Mouse (Mus musculus) MEL (cell line): Measurements from ENCODE around the gene Chfr. TPM values are rescaled to one million over a fixed set of nuclear protein-coding genes. Genes with fewer than 3 reads are reported as not detected.

Experiments
- DNase-seq: peaks from one replicate; pipeline ENCODE4 v3.0.0; 2011; ENCODE audit warnings: low read depth, low spot score
- H3K27ac ChIP-seq: 2 replicates; pipeline ENCODE4 v1.5.1; 2012; ENCODE audit warnings: low read depth, mild to moderate bottlenecking, control low read depth, low read length, moderate library complexity; ENCODE audit not compliant: control insufficient read depth
- H3K27me3 ChIP-seq, 2 experiments: fragments of 150-350 bp in 1 of 2; sonication (generic) in 1 of 2; 2 replicates each; pipeline ENCODE4 v1.6.1; 2012; ENCODE audit warnings: low read length in 2 of 2, mild to moderate bottlenecking in 2 of 2, improper control_type of control experiment in 1 of 2, moderate library complexity in 1 of 2; ENCODE audit not compliant: insufficient read depth in 2 of 2, control insufficient read depth in 1 of 2
- H3K36me3 ChIP-seq, 2 experiments: 2 replicates each; pipeline ENCODE4 v1.6.1; 2012 to 2014; ENCODE audit warnings: low read length in 2 of 2, improper control_type of control experiment in 1 of 2, inconsistent platforms in 1 of 2, mild to moderate bottlenecking in 1 of 2; ENCODE audit not compliant: insufficient read depth in 2 of 2, control insufficient read depth in 1 of 2
- H3K4me1 ChIP-seq, 2 experiments: fragments of 150-350 bp in 1 of 2; sonication (generic) in 1 of 2; 2 replicates each; pipeline ENCODE4 v1.6.1; 2012; ENCODE audit warnings: low read length in 2 of 2, improper control_type of control experiment in 1 of 2, mild to moderate bottlenecking in 1 of 2; ENCODE audit not compliant: insufficient read depth in 2 of 2, control insufficient read depth in 1 of 2
- H3K4me3 ChIP-seq, 2 experiments: fragments of 150-350 bp in 1 of 2; sonication (generic) in 1 of 2; 2 replicates each; pipeline ENCODE4 v1.5.1; 2012; ENCODE audit warnings: low read depth in 2 of 2, low read length in 2 of 2, mild to moderate bottlenecking in 2 of 2, moderate library complexity in 2 of 2, control low read depth in 1 of 2, improper control_type of control experiment in 1 of 2; ENCODE audit not compliant: control insufficient read depth in 1 of 2, insufficient read depth in 1 of 2
- H3K79me2 ChIP-seq: 2 replicates; pipeline ENCODE4 v1.6.1; 2012; ENCODE audit warnings: mild to moderate bottlenecking, low read length, moderate library complexity; ENCODE audit not compliant: control insufficient read depth, poor library complexity, insufficient read depth
- H3K9ac ChIP-seq: 2 replicates; pipeline ENCODE4 v1.6.1; 2012; ENCODE audit warnings: low read depth, mild to moderate bottlenecking, control low read depth, low read length, moderate library complexity; ENCODE audit not compliant: control insufficient read depth, poor library complexity, severe bottlenecking
- H3K9me3 ChIP-seq: fragments of 150-350 bp; sonication (generic); replicated peaks from 2 replicates; pipeline ENCODE4 v1.6.1; 2012; ENCODE audit warnings: mild to moderate bottlenecking, low read length, improper control_type of control experiment, moderate library complexity; ENCODE audit not compliant: insufficient read depth
- CHD1 ChIP-seq: IDR thresholded peaks from 2 replicates; pipeline ENCODE4 v1.6.1; 2012; ENCODE audit warnings: low read depth, mild to moderate bottlenecking, inconsistent platforms, low read length, improper control_type of control experiment
- CHD2 ChIP-seq: IDR thresholded peaks from 2 replicates; pipeline ENCODE4 v1.6.1; 2011; ENCODE audit warnings: low read length, improper control_type of control experiment
- ELF1 ChIP-seq: IDR thresholded peaks from 2 replicates; pipeline ENCODE4 v1.6.1; 2014; ENCODE audit warnings: low read depth, mild to moderate bottlenecking, inconsistent platforms, low read length, improper control_type of control experiment, moderate library complexity
- EP300 ChIP-seq, 2 experiments: IDR thresholded peaks; 2 replicates each; pipeline ENCODE4 v1.6.1; 2011; ENCODE audit warnings: improper control_type of control experiment in 2 of 2, low read length in 2 of 2, low read depth in 1 of 2, mild to moderate bottlenecking in 1 of 2
- GABPA ChIP-seq: IDR thresholded peaks from 2 replicates; pipeline ENCODE4 v1.6.1; 2012; ENCODE audit warnings: low read depth, mild to moderate bottlenecking, inconsistent platforms, low read length, improper control_type of control experiment, moderate library complexity
- HCFC1 ChIP-seq: IDR thresholded peaks from 2 replicates; pipeline ENCODE4 v1.6.1; 2012; ENCODE audit warnings: low read depth, mild to moderate bottlenecking, inconsistent platforms, low read length, improper control_type of control experiment, moderate library complexity
- JUND ChIP-seq: IDR thresholded peaks from 2 replicates; pipeline ENCODE4 v1.6.1; 2011; ENCODE audit warnings: low read depth, mild to moderate bottlenecking, improper control_type of control experiment, low read length
- KAT2A ChIP-seq: conservative IDR thresholded peaks from 2 replicates; pipeline ENCODE4 v1.6.1; 2012; ENCODE audit warnings: low read depth, low read length, improper control_type of control experiment, inconsistent platforms
- MAX ChIP-seq: IDR thresholded peaks from 2 replicates; pipeline ENCODE4 v1.6.1; 2011; ENCODE audit warnings: low read length, improper control_type of control experiment
- MEF2A ChIP-seq: IDR thresholded peaks from 2 replicates; pipeline ENCODE4 v1.6.1; 2014; ENCODE audit warnings: low read depth, mild to moderate bottlenecking, inconsistent platforms, low read length, improper control_type of control experiment; ENCODE audit not compliant: poor library complexity, insufficient replicate concordance, severe bottlenecking; ENCODE audit errors: extremely low read depth
- MXI1 ChIP-seq: IDR thresholded peaks from 2 replicates; pipeline ENCODE4 v1.6.1; 2011; ENCODE audit warnings: mild to moderate bottlenecking, low read depth, low read length, improper control_type of control experiment
- MYC ChIP-seq: IDR thresholded peaks from 2 replicates; pipeline ENCODE4 v1.6.1; 2011; ENCODE audit warnings: low read depth, mild to moderate bottlenecking, low read length, improper control_type of control experiment, moderate library complexity
- NRF1 ChIP-seq: IDR thresholded peaks from 2 replicates; pipeline ENCODE4 v1.6.1; 2014; ENCODE audit warnings: low read depth, mild to moderate bottlenecking, inconsistent platforms, low read length, improper control_type of control experiment, moderate library complexity; ENCODE audit not compliant: poor library complexity, insufficient read depth, severe bottlenecking
- POLR2AphosphoS2 ChIP-seq: IDR thresholded peaks from 2 replicates; pipeline ENCODE4 v1.6.1; 2011; ENCODE audit warnings: low read length, improper control_type of control experiment
- RAD21 ChIP-seq: IDR thresholded peaks from 2 replicates; pipeline ENCODE4 v1.6.1; 2011; ENCODE audit warnings: mild to moderate bottlenecking, low read depth, low read length, improper control_type of control experiment
- RCOR1 ChIP-seq: IDR thresholded peaks from 2 replicates; pipeline ENCODE4 v1.6.1; 2012; ENCODE audit warnings: low read depth, mild to moderate bottlenecking, inconsistent platforms, low read length, improper control_type of control experiment
- SIN3A ChIP-seq: IDR thresholded peaks from 2 replicates; pipeline ENCODE4 v1.6.1; 2012; ENCODE audit warnings: low read length, improper control_type of control experiment, inconsistent platforms
- SMC3 ChIP-seq: IDR thresholded peaks from 2 replicates; pipeline ENCODE4 v1.6.1; 2011; ENCODE audit warnings: low read depth, low read length, improper control_type of control experiment
- TAL1 ChIP-seq: IDR thresholded peaks from 2 replicates; pipeline ENCODE4 v1.6.1; 2012; ENCODE audit warnings: mild to moderate bottlenecking, inconsistent platforms, low read length, moderate library complexity, mixed read lengths
- TBP ChIP-seq: IDR thresholded peaks from 2 replicates; pipeline ENCODE4 v1.8.0; 2011; ENCODE audit warnings: low read depth, low read length, improper control_type of control experiment
- TCF12 ChIP-seq: IDR thresholded peaks from 2 replicates; pipeline ENCODE4 v1.6.1; 2014; ENCODE audit warnings: low read depth, mild to moderate bottlenecking, inconsistent platforms, low read length, improper control_type of control experiment, moderate library complexity
- UBTF ChIP-seq: IDR thresholded peaks from 2 replicates; pipeline ENCODE4 v1.6.1; 2012; ENCODE audit warnings: low read depth, mild to moderate bottlenecking, inconsistent platforms, low read length, improper control_type of control experiment, moderate library complexity, borderline replicate concordance; ENCODE audit not compliant: insufficient read depth
- USF2 ChIP-seq, 2 experiments: IDR thresholded peaks; 2 replicates each; pipeline ENCODE4 v1.6.1; 2011 to 2012; ENCODE audit warnings: improper control_type of control experiment in 2 of 2, low read length in 2 of 2, borderline replicate concordance in 1 of 2, inconsistent platforms in 1 of 2, low read depth in 1 of 2, mild to moderate bottlenecking in 1 of 2; ENCODE audit not compliant: insufficient read depth in 1 of 2
- ZKSCAN1 ChIP-seq: IDR thresholded peaks from 2 replicates; pipeline ENCODE4 v1.6.1; 2012; ENCODE audit warnings: low read depth, mild to moderate bottlenecking, inconsistent platforms, low read length, improper control_type of control experiment, moderate library complexity
- ZMIZ1 ChIP-seq: IDR thresholded peaks from 2 replicates; pipeline ENCODE4 v1.6.1; 2012; ENCODE audit warnings: low read depth, mild to moderate bottlenecking, inconsistent platforms, low read length, improper control_type of control experiment, moderate library complexity
- polyA plus RNA-seq, 2 experiments: library from polyadenylated mRNA; stranded (reverse) in 1 of 2; unstranded in 1 of 2; fragments of >175 nt in 1 of 2; fragments of >200 nt in 1 of 2; gene quantifications; 2 replicates each; pipeline versions ENCODE4 v1.2.1 to v1.2.4; 2012; ENCODE audit warnings: low replicate concordance in 2 of 2, low read depth in 1 of 2; ENCODE audit not compliant: insufficient read length in 2 of 2, insufficient read depth in 1 of 2, missing spikeins in 1 of 2
- total RNA-seq: library from RNA; depleted of rRNA; stranded (reverse); fragments of 300-350 nt; gene quantifications from 2 replicates; pipeline ENCODE4 v1.2.3, GENCODE M21; 2012

Gene Chfr
- total and polyA plus RNA-seq, 3 experiments: 50.4 to 63.9 TPM; not detected in 1

- no peaks in the 10 kb centered on the region for H3K4me1 ChIP-seq
- no peak for DNase-seq
- H3K36me3 ChIP-seq: peaks cover 0 to 12% of the 10 kb centered on the region in 2 experiments; a peak in 2 of 4 replicates
- H3K27ac ChIP-seq: no peak overlapping the region
- no peaks in the 10 kb centered on the region for H3K79me2 ChIP-seq
- H3K4me3 ChIP-seq: no peak overlapping the region
- no peak overlapping the region for H3K9ac ChIP-seq
- no peaks in the 10 kb centered on the region for H3K9me3 ChIP-seq
- no peaks in the 10 kb centered on the region for H3K27me3 ChIP-seq
- TF ChIP-seq SMC3: no peak
- TF ChIP-seq MEF2A: no peak
- no peak for TF ChIP-seq JUND
- TF ChIP-seq UBTF: no peak
- no peak for TF ChIP-seq SIN3A
- TF ChIP-seq NRF1: no peak
These were observed 81.1 kb downstream of the Chfr start for GRCm38 (mm10) chr5:110216780-110217179.

GRCm38 (mm10) chr5:110220331-110220730 is 84.7 kb downstream of the Chfr start:
- Histone ChIP-seq H3K79me2 (no peaks in the 10 kb centered on the region), H3K27me3 (no peaks in the 10 kb centered on the region), H3K9ac (no peak overlapping the region), H3K4me1 (no peaks in the 10 kb centered on the region), H3K4me3 (no peak overlapping the region), H3K9me3 (no peaks in the 10 kb centered on the region), H3K36me3 (peaks cover 0 to 16% of the 10 kb centered on the region in 2 experiments; a peak in 1 of 4 replicates), H3K27ac (no peak overlapping the region)
- TF ChIP-seq TAL1 (no peak), CHD1 (no peak), USF2 (IDR thresholded peaks at IDR 0.05; ENCODE audit: borderline replicate concordance in 1 of 2, insufficient read depth in 1 of 2, low read depth in 1 of 2, low read length in 2 of 2) (no peak), MYC (no peak), ZMIZ1 (no peak), ELF1 (no peak), GABPA (no peak), TCF12 (no peak), CHD2 (no peak), ZKSCAN1 (no peak), SIN3A (no peak), RCOR1 (no peak), POLR2AphosphoS2 (no peak), MXI1 (no peak), RAD21 (no peak), MAX (no peak), TBP (no peak), HCFC1 (no peak), KAT2A (no peak), EP300 (IDR thresholded peaks at IDR 0.05; ENCODE audit: low read depth in 1 of 2, low read length in 2 of 2) (no peak)
- DNase-seq: no peak
